Mouse (Mus musculus): ENCODE measurements around the gene Cyp2c23. TPM values are rescaled to one million over a fixed set of nuclear protein-coding genes. Genes with fewer than 3 reads are reported as not detected.

The Cyp2c23 gene
- total RNA-seq, 1 experiment from 2014 or later: 21.3 TPM

DNA sequence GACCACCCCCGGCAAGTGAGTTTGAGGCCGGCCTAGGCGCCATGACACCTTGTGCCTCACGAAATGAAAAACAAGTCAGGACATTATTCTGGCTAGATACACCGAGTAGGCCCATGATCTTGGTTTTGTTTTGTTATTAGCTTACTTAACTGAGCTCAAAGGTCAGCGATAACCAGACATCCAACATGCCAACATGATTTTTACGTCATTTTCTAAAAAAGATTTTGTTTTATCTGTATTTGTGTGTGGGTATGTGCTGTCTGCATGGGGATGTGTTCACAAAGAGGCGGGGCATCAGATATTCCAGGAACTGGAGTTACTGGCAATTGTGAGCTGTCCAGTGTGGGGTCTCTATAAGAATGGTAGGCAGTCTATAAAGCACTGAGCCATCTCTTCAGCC is 56.9 kb downstream of the Cyp2c23 start:
- no peak for DNase-seq

- no peak for DNase-seq
Observed at GRCm38 (mm10) chr19:43968436-43969026, 60.5 kb downstream of the Cyp2c23 start.

DNA sequence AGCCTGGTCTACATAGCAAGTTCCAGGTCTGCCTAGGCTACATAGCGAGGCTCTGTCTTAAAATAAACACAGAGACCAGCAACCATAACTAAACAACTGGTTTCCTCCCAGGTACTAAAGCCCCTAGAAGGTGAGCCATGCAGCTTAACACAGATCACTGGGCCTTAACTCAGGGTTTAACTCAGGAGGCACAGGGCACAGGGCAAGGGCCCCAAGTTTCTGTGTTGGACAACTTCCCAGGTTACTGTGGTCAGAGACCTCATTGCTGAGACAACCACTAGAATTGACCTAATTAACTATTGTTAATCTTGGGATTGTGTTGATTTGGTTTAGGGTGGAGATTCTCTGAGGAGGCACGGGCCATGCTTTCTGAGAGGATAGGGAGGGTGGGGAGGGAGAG is 62.5 kb downstream of the Cyp2c23 start:
- no peak for DNase-seq

- DNase-seq: no peak
Observed at GRCm38 (mm10) chr19:43965496-43966085, 63.4 kb downstream of the Cyp2c23 start.

- no peak for DNase-seq
Observed at GRCm38 (mm10) chr19:43962795-43963194, 66.2 kb downstream of the Cyp2c23 start.

DNA sequence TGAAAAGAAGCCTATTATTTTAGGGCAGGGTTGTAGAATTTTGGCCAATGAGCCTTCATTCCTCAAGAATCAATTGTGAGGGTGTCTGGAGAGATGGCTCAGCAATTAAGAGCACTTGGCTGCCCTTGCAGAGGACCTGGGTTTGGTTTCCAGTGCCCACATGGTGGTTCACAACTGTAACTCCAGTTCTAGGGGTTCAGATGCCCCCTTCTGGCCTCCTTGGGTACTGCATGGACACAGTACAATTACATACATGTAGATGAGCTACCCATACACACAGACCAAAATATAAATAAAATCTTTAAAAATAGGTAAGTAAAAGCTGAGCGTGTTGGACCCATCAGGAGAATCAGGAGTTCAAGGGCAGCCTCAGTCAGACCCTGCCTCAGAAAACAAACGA is 67.8 kb downstream of the Cyp2c23 start:
- DNase-seq: peak; percentile 22

DNA sequence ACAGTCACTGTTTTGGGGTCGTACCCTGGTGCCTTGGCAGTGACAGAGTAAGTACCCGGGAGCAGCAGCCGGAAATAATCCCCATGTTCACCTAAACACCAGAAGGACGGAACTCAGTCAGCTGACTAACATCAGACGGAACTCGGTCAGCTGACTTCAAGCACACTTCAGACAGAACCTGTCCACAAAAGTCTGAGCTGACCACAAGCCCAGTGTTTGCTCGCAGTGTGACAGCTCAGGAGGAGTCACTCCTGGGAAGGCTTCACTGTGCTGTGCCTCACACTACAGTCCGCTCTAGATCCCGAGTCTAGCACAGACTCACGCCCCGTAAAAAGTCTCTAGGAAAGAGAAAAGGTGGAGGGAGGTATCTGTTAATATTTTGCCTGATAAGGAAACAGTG is 69.0 kb downstream of the Cyp2c23 start:
- DNase-seq: no peak

DNA sequence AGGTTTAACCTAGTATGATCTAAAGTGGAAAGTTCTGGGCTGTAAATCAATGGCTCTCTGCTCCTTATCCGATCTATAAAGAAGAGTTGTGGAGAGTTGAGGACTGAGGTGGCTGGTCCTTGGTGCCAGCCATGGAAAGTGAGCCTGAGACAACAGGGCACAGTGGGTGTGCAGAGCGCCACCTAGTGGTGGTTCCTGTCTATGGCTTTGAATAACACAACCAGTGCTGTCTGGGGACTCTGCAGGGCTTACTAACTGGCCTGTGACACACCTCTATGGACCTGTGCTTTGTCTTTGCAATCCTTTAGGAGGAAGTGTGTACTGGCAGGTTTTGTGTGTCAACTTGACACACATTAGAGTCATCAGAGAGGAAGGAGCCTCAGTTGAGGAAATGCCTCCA is 69.8 kb downstream of the Cyp2c23 start:
- peak; percentile 86 for DNase-seq

- DNase-seq: no peak
Observed at GRCm38 (mm10) chr19:43957881-43958280, 71.1 kb downstream of the Cyp2c23 start.

GRCm38 (mm10) chr19:43957402-43957801 is 71.6 kb downstream of the Cyp2c23 start:
- no peak for DNase-seq

DNA sequence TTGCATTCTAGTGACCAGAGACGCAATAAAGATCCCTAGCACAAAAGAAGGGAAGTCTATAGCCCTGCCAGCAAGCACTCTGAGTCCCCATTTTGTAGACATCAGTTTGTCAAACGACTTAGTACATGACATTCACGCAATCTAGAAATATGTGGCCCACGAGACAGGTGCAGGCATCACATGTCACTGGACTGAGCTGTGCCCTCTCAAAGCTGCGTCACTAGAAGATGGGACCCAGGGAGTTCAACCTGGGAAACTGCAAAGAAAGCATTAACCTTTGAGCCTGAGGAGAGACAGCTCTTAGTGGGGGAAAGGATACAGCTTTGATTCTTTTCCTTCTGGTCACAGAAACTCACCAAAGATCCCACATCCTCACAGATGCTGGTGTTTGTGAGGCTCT is 73.7 kb downstream of the Cyp2c23 start:
- no peak for DNase-seq

Other genes with a start within 250 kb of the Cyp2c23 start
- 1.8 and 17.0 TPM in 2 replicates for gene Abcc2, start 247.0 kb downstream of the Cyp2c23 start, total RNA-seq (2021)
- gene Dnmbp, start 89.0 kb downstream of the Cyp2c23 start, total RNA-seq (2021): 14.0 and 15.8 TPM in 2 replicates
- 0.86 and 23.9 TPM in 2 replicates for gene Cpn1, start 42.7 kb downstream of the Cyp2c23 start, total RNA-seq (2021)
- 18.4 and 20.0 TPM in 2 replicates for gene Erlin1, start 40.6 kb upstream of the Cyp2c23 start, total RNA-seq (2021)
- gene Chuk, start 78.3 kb upstream of the Cyp2c23 start, total RNA-seq (2021): 60.3 and 61.7 TPM in 2 replicates
- gene Cwf19l1, start 106.7 kb upstream of the Cyp2c23 start, total RNA-seq (2021): 20.4 and 27.1 TPM in 2 replicates
- gene Bloc1s2, start 117.2 kb upstream of the Cyp2c23 start, total RNA-seq (2021): 27.5 and 34.5 TPM in 2 replicates
- not detected in 2 replicates for gene Pkd2l1, start 163.2 kb upstream of the Cyp2c23 start, total RNA-seq (2021)
- gene Scd3, start 174.1 kb upstream of the Cyp2c23 start, total RNA-seq (2021): 0.15 TPM in 1 of 2 replicates, not detected in the other